Mouse (Mus musculus) 3T3-L1 (cell line): Measurements from ENCODE around the gene Xpot.

Experiments used
- DNase-seq: peaks from one replicate; pipeline ENCODE4 v3.0.0-alpha.2; 2015; ENCODE audit warnings: low read depth, low spot score

The Xpot gene

DNA sequence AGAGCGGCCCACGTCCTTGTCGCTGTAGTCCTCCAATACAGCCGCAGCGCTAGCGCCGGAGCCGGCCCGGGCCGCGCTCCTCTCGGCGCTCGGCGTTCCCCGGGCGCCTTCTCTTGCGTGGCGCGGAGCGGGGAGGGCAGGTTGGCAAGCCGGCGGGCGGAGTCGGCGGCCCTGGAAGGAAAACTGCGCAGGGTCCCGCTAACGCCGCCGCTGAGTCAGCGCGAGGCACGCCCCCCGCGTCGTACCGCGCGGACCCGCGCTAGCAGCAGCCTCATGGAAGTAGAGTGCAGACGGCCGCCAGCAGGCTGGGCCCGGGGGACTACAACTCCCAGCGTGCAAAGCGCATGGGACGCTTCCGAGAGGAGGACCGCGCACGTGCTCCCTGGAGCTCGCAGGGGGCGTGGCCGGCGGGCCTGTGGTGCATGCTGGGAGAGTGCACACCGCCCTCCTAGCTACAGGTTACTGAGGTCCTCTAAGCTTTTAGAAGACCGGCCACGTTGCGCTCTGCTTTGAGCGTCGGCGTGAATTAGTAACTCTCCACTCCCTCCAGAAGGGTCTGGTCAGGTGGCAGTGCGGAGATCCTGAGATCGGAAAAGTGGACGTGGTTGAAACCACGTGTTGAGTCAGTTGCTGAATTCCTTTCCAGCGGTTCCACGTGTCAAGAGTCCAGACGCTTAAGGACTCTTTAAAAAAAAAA, at the start of gene Xpot:
Gene Xpot, minus strand, starts transcription at position 147 of the 697 bp plus-strand sequence.
- peak; percentile 95 for DNase-seq

DNA sequence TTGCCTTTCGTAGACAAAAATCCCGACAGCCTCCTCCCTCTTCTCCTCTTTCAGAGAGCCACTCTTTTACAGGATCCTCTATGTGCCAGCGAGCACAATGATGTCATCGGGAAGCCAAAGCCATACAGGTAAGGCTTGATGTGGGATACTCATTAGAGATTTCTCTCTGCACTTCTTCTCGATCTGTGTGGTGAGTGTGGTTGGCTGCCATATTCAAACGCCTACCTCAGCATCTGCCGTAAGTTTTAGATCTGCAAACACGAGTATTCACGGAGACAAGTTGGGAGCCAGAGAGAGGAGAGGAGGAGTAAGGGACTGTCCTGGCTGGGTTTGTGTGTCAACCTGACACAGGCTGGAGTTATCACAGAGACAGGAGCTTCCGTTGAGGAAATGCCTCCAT, 43.0 kb upstream of the Xpot start:
- no peak for DNase-seq

DNA sequence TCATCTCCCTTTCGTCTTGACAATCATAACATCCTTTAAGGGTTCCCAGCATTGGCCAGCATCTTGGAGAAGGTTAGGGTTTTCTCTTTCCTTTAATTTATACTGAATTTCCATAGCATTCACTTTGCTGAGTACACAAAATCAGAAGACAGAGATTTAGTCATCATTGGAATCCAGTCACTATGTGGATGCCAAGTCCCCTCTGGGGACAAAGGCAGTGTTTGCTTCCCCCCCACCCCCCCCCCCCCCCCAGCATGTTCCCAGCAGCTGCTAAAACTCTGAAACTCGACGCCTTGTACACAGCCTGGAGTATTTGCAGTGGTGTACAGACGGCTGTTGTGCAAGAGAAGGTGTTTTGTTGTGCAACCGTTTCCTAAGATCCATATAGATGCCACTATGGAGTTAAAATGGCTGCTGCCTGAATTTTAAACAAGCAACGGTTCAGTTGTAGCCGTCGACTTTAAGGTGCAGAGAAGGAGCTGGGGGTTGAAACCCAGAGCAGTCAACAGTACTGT, 39.6 kb upstream of the Xpot start:
- no peak for DNase-seq

- DNase-seq: no peak
These were observed 37.5 kb upstream of the Xpot start for GRCm38 (mm10) chr10:121663599-121663998.

DNA sequence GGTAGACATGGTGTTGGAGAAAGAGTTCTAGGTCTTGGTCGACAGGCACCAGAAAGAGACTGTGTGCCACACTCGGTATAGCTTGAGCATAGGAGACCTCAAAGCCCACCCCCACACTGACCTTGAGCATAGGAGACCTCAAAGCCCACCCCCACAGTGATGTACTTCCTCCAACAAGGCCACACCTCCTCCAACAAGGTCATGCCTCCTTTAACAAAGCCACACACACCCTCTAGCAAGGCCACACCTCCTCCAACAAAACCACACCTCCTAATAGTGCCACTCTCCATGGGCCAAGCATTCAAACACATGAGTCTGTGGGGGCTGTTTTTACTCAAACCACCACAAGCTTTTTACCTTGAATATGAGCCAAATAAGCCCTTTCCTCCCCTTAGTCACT, 36.6 kb upstream of the Xpot start:
- no peak for DNase-seq

DNA sequence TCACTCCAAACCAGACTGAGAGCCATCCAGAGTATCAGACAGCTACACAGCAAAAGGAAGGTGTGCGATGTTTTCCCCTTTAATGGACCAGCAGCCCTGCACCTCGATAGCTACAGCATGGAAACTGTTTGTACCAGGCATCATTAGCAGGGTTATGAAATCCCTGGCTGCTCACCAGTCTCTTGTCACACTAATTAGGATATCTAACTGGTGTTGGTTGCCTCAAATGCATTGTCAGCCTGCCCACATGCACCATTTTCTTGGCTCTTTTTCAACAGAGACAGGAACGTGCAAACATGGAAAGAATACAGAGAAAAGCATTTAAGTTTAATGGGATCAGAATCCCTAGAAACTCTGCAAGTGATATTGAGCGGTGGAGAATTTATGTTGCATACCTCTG, 29.8 kb upstream of the Xpot start:
- DNase-seq: no peak

- DNase-seq: no peak
These were observed 26.9 kb upstream of the Xpot start for GRCm38 (mm10) chr10:121653079-121653478.

GRCm38 (mm10) chr10:121646294-121646693, 20.2 kb upstream of the Xpot start:
- no peak for DNase-seq

DNA sequence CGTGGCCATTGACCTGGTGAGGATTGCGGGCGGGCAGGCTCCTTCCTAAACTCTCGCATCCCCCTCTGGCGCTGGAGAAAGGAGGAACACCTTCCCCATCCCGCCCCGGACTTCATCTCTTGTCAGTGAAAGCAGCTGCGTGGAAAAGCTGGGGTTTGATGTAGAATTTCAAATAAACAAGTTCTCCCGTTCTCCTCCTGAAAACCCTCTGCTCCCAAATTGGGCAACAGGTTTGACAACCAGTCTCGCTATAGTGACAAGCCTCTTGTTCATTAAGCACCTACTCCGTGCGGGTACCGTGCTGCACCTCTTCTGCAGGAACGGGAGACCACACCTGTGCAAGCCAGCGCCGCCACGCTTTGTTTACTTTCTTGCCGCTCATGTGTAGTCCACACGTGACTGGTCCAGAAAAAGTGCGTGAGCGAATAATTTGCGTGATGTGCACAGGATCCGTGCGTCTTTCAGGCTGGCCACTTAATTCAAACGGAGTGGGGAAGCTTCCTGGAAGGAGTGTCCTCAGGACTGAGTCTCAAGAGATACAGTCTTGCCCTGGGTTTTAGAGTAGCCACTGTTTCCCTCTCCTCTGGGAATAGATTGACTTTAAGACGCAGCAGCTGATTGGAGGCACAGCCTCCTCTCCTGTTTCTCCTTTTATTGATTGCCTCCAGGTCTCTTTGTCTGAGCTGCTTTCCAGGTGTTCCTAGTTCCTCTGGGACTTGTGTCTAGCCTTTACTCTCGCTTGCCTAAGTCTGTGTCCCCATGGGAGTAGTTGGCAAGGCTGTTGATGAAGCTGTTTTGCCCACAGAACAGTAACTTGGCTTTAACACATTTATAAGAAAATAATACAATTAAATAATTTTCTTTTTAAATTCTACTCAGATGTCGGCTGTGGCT, 16.2 kb upstream of the Xpot start:
- no peak for DNase-seq

DNA sequence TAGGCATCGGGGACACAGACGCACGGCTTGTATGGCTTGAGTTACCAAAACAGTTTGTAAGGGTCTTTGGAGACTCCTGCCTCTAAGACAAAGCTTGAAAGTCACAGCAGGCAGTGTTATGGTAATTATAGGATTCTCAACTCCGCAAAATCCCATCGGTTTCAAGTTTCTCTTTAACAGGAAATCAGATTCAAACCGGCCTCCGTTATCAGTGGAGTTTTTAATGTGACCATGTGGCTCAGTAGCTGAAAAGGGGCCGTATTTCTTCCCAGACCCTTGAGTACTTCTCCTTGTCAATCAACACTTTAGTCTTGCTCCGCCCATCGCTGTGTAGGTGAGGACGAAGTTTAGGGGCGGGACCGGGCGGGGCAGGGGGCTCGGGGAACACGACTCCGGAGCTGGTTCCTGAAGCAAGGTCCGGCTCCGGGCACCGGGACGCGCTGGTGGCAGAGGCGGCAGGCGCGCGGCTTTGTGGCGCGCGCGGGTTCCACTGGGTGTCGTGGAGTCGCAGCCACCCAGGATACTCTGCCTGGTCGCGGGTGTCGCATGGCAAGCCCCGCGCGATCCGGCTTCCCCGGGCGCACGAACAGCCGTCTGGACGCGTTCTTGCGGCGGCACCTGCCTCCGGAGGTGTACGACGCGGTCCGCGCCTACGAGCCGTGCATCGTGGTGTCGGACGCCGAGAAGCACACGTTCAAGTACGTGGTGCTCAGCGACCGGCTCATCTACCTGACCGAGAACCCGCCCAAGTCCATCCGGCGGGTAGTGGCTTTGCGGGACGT, 15.3 kb upstream of the Xpot start, which contains the start of gene D930020B18Rik:
Gene D930020B18Rik, plus strand, starts transcription at position 317 of the 782 bp plus-strand sequence.
- no peak for DNase-seq

DNA sequence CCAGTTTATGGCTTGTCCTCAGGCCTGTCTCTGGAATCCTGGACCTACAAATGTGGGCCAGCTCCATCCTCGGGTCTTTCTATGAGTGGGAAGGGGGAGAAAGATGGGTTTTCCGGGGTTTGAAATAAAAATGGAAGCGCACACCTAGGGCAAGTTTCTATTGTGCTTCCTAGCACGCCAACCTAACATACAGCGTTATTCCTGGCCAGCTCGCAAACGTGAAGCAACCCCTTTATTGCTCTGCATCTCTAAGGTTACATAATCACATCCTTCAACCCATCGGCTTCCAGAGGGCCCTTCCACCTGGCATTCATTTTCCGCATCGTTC, 14.8 kb upstream of the Xpot start:
- DNase-seq: no peak

DNA sequence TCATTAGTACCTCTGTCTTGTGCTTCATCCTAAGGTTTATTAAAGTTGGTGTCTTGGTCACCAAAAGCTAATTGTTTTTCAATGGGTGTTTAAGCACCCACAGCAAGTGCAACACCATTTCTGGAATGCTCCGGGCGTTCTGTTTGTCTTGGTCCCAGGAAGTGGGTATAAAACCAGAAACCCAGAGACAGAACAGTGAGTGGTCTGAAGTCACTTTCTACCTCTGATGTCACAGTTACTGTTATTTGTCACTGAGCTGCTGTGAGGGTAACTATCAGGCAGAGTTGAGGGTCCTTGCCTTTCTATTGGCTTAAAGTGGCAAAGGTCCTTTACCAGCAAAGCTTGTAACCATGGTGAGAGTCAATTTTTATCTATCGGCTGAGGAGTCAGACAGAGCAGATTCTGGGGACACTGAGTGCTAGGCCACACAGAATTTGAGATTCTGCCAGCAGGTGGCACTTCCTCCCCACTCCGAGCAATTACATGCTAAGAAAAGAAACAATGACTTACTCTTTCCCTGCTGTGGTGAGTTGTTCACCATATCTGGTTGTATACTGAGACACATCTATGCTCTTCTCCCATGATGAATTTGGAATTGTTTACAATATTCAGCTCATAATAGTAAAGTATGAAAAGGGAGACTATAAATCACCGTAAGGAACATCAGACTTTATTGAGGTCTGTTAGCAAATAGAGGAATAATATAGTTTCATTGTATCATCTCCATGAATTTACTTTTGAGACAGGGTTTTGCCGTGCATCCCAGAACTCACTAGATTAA, 14.2 kb upstream of the Xpot start:
- peak; percentile 9 for DNase-seq

GRCm38 (mm10) chr10:121639573-121639972, 13.4 kb upstream of the Xpot start:
- no peak for DNase-seq

- no peak for DNase-seq
These were observed 10.1 kb upstream of the Xpot start for GRCm38 (mm10) chr10:121636276-121636675.

- no peak for DNase-seq
These were observed 8.0 kb upstream of the Xpot start for GRCm38 (mm10) chr10:121634159-121634558.

GRCm38 (mm10) chr10:121628561-121629040, 2.5 kb upstream of the Xpot start:
- DNase-seq: no peak

DNA sequence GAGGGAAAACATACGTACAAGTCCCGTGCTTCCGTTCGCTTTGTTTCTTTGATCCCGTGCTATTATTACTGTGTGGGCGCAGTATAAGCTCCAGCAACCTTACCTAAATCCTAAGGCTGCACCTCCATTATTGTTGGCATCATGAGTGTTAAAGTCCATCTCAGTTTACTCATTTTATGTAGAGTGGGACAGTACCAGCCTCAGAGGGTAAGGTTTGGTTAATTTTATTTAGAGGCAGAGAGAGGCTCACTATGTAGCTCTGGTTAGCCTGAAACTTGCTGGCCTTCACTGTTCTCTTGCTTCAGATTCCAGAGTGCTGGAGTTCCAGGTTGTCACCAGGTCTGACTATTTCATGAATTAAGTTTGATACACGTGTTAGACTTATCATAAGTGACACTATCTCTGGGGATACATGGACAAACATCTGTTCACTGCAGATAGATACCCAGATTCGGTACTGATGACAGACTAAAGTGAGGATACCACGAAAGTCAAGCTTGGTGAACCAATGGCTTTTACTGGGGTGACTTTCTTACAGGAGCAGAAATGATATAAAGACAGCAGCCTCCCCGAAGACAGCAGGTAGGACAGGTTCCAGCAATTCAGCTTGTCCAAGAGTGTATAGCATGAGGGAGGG, 1.2 kb upstream of the Xpot start:
- no peak for DNase-seq

DNA sequence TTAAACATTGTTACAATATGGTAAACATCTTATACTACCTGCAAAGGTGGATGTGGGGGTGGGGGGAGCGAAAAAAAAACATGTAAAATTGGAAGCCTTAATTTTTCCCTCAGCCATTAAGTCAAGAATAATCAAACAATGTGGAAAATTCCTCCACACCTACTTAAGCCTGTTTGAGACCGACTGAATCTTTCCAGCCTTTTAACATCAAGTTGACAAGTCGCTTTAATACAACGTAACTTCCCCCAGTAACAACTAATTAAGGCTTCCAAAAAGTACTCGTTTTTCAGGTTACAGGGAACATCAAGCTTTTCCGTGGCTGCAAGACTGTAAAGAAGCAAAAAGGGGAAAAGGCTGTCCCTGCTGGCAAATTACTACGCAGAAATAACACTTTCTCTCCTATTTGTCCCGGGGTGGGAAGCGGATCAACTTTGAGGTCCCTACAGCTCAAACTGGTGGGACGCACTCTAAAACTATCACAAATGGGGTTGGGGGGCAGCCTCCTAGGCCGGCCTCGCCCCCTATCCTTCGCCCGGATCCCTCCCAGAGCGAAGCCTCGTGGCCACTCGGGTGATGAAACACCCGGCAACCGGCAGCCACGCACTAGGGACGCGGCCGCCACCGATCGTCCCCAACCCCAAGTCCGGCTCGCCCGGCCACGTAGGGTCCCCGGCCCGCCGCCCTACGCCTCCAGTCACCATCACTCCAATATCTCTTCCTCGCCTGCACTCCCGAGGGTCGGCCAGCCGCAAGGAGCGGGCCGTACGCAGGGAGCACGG, 536 bp downstream of the Xpot start:
- DNase-seq: peak; percentile 61

DNA sequence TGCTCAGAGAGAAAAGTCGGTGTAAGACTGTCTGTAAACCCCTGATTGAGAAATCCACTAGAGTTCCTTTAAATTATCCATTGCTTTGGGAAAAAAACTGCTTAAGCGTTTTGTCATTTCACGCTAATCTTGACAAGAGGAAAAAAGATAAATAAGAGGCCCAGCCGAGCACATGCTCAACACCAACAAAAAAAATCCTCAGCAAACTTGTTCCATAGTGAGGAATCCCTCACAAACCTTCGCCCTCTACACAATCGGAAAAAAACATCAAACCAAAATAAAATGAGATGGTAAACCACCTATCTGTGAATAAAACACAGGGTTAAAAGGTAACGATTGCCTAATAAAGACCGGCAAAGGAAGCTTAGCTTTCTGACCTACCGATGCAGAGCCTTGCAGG, 1.1 kb downstream of the Xpot start:
- peak; percentile 20 for DNase-seq

DNA sequence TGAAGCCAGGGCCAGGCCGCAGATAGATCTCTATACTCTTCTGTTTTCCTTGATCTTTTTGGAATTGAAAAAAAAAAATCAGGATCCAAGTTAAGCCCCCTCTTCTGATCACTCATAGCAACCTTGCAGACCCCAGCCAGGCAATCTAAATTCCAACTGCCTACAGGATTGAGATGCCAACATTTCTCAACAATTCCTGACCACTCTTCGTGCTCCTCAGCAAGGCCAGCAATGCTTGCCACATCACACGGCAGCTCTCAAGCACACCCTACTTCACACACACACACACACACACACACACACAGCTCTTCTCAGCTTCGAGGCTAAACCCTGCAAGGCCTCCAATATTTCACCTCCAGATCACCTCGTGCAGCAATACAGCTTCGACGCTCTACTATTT, 2.5 kb downstream of the Xpot start:
- DNase-seq: no peak
